Mouse (Mus musculus) lung, embryonic 16.5 days (tissue): ENCODE results near the gene Relch. TPM values are rescaled to one million over a fixed set of nuclear protein-coding genes. Genes with fewer than 3 reads are reported as not detected.

ENCODE experiments used
- ATAC-seq: fragments of 200-750 bp; cut with Nextera tagmentation; 2 replicates; pipeline ENCODE4 v1.8.0; 2017; ENCODE audit warnings: low read depth, mild to moderate bottlenecking, moderate library complexity
- H3K27ac ChIP-seq: fragments of 300-500 bp; sonication (generic); 2 replicates; pipeline ENCODE4 v1.5.1; 2014; ENCODE audit warnings: mild to moderate bottlenecking, control low read depth, low read length
- H3K27me3 ChIP-seq: fragments of 300-500 bp; sonication (generic); 2 replicates; pipeline ENCODE4 v1.6.1; 2014; ENCODE audit warnings: low read depth, low read length, mixed read lengths; ENCODE audit not compliant: control insufficient read depth, insufficient read depth
- H3K36me3 ChIP-seq: fragments of 300-500 bp; sonication (generic); 2 replicates; pipeline ENCODE4 v1.6.1; 2014; ENCODE audit warnings: low read length; ENCODE audit not compliant: control insufficient read depth, insufficient read depth
- H3K4me1 ChIP-seq: fragments of 300-500 bp; sonication (generic); replicated peaks from 2 replicates; pipeline ENCODE4 v1.6.1; 2014; ENCODE audit warnings: low read length, mixed read lengths; ENCODE audit not compliant: control insufficient read depth, insufficient read depth
- H3K4me2 ChIP-seq: fragments of 300-500 bp; sonication (generic); 2 replicates; pipeline ENCODE4 v1.6.1; 2014; ENCODE audit warnings: low read depth, low read length, control low read depth
- H3K4me3 ChIP-seq: fragments of 300-500 bp; sonication (generic); 2 replicates; pipeline ENCODE4 v1.5.1; 2014; ENCODE audit warnings: mild to moderate bottlenecking, low read length, control low read depth
- H3K9ac ChIP-seq: fragments of 300-500 bp; sonication (generic); 2 replicates; pipeline ENCODE4 v1.6.1; 2014; ENCODE audit warnings: low read length, control low read depth
- H3K9me3 ChIP-seq: fragments of 300-500 bp; sonication (generic); 2 replicates; pipeline ENCODE4 v1.6.1; 2016; ENCODE audit warnings: low read length; ENCODE audit not compliant: control insufficient read depth
- WGBS: fragments of 180-500 bp; shearing (Covaris S2); extraction: QIAGEN DNeasy Blood & Tissue Kit; methylation state at CpG from one replicate; pipeline ENCODE4 v1.1.7; 2014; 5-methylcytosine and 5-hydroxymethylcytosine counted together
- polyA plus RNA-seq: library from polyadenylated mRNA; unstranded; fragments of >200 nt; fragmentation: Nextera tagmentation; extraction: Ambion mirVana; gene quantifications from 2 replicates; pipeline ENCODE4 v1.2.1, GENCODE M21; 2015

Gene Relch
- 21.2 and 23.9 TPM in 2 replicates for polyA plus RNA-seq

DNA sequence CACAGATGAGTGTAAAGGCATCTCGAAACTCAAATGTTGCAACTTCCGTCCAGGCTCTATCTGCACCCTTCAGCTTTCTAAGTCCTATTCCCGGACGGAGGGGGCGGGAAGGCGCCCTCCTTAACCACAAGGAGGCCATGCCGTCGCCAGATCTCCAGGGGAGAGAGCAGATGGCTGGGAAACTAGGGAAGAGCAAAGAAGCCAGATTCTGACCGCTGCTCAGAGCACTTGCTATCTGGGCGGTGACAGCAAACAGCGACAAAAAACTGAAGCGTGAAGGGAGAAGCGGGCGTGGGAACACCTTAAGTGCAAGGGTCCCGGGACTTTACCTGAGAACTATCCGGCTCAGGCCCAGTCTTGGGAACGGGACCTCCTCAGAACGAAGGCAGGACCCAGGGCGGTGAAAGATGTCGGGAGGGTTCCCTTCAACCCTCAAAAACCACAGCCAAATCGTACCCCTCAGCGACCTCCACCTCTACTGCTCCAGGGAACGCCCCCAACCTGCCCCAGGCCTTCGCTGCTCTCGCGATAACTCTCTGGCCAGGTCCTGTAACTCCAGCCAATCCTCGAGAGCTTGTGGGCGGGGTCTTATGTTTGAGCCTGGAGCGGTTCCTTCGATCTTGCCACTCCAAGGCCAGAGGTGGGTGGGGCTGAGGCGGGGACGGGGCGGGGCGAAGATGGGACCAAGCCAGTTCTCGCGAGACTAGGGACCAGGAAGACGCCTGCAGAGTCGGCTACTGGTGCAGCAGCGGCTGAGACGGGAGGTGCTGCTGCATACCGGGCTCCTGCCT is at the start of gene Relch, which contains the start of gene Pign:
Gene Relch, plus strand, starts transcription at position 691 of the 791 bp plus-strand sequence.
Gene Pign, minus strand, starts transcription at position 507 of the 791 bp plus-strand sequence.
- Histone ChIP-seq H3K4me3 (peak within 1 kb of the TSS; percentile 85), H3K9ac (peak within 1 kb of the TSS; percentile 88), H3K4me2 (peak within 1 kb of the TSS; percentile 81), H3K36me3 (no peaks in the 10 kb centered on the region), H3K27ac (peak within 1 kb of the TSS; percentile 87), H3K4me1 (peaks cover 8% of the 10 kb centered on the region; the same call in 1 of the 2 replicates), H3K27me3 (no peaks in the 10 kb centered on the region), H3K9me3 (no peaks in the 10 kb centered on the region)
- WGBS: under 1% methylated on average over 41 of the region's 41 CpGs
- ATAC-seq: peak; percentile 99

DNA sequence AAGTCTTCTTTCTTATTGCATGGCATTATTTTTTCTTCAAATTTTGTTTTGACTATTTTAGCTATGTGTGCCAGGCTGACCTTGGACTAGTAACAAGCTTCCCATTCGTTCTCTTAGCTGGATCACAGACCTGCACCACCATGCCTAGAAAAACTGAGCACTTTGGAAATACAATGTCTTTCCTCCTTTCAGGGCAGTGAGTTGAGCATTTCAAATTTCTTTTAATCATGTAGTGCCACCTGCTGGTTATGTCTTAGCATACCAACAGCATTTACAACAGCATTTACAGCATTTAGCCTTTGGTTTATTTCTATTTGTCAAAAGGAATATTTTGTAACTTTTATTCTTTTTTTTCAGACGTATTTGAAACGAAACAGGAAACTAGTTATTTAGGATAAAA is 33.2 kb upstream of the Relch start:
- Histone ChIP-seq H3K4me2 (no peak overlapping the region), H3K4me1 (no peaks in the 10 kb centered on the region), H3K27ac (no peak overlapping the region), H3K4me3 (no peak overlapping the region), H3K9me3 (no peaks in the 10 kb centered on the region), H3K27me3 (no peaks in the 10 kb centered on the region), H3K9ac (no peak overlapping the region), H3K36me3 (no peaks in the 10 kb centered on the region)
- ATAC-seq: no peak
- WGBS: 23% methylated on average over 3 of the region's 3 CpGs

DNA sequence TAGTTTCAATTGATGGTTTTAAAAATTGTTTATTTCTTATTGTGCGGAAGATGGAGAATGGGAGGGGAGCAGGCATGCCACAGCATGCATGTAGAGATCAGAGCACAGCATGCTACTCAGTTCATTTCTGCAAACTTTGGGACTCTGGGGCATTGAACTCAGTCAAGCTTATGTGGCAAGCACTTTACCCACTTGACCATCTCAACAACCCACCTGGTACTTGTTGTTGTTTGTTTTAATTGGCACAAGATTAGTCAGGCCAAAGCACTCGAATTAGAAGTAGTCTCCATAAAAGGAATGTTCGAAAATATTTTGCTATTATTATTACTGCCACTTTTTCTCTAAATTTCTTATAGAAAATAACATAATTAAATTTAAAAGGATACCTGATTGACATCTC is 19.6 kb upstream of the Relch start:
- Histone ChIP-seq H3K27me3 (no peaks in the 10 kb centered on the region), H3K4me3 (no peak overlapping the region)
- ATAC-seq: no peak

DNA sequence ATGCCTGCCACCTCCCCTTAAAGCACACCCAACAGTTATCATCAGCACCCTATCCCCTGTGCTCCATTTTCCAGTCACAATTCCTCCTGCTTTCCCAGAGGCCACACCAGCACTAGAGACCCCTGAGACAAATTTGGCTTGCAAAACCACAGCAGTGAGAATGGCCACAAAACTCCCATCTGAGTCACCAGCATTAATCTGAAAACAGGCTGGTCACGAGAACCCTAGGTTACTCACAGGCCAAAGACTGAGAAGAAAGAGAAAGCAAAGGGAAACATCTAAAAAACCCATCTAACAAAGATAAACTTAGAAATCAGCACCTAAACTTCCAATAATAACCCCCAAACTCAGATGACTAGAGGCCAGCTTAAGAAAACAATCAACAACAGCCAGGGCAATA is 13.0 kb upstream of the Relch start:
- 84% methylated on average over 1 of the region's 1 CpGs for WGBS
- H3K4me1 ChIP-seq: no peaks in the 10 kb centered on the region
- H3K9me3 ChIP-seq: no peaks in the 10 kb centered on the region
- no peak overlapping the region for H3K9ac ChIP-seq
- H3K27me3 ChIP-seq: no peaks in the 10 kb centered on the region
- no peak overlapping the region for H3K4me2 ChIP-seq
- no peak for ATAC-seq
- no peak overlapping the region for H3K4me3 ChIP-seq
- peaks cover 10% of the 10 kb centered on the region; the same call in 1 of the 2 replicates for H3K36me3 ChIP-seq
- no peak overlapping the region for H3K27ac ChIP-seq

More for the DNA sequence above, 19.6 kb upstream of the Relch start:
- no peak overlapping the region for H3K27ac ChIP-seq
- H3K9me3 ChIP-seq: no peaks in the 10 kb centered on the region
- no peaks in the 10 kb centered on the region for H3K4me1 ChIP-seq
- H3K4me2 ChIP-seq: no peak overlapping the region
- WGBS: 71% methylated on average over 3 of the region's 3 CpGs
- peaks cover 4% of the 10 kb centered on the region; the same call in 1 of the 2 replicates for H3K36me3 ChIP-seq
- no peak overlapping the region for H3K9ac ChIP-seq

DNA sequence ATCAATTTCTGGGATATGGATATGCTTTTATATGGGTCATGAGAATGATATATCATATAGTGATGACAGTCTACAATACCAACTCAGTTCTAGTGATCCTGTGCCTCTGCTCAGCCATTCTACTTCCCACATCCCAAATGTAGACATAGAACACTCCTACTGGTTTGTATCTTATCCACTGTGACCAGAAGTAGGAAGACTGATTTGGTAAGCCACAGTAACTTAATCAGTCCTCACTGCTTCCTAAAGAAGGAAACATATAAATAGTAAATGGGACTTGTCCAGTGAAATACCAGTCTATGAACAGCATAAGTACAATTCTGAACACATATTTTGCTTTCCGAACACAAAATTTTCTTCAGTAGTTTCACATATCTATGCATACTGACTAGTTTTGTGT is 9.7 kb upstream of the Relch start:
- H3K36me3 ChIP-seq: peaks cover 6% of the 10 kb centered on the region; the same call in 1 of the 2 replicates
- ATAC-seq: no peak
- H3K4me1 ChIP-seq: no peaks in the 10 kb centered on the region
- no peaks in the 10 kb centered on the region for H3K27me3 ChIP-seq
- 92% methylated on average over 1 of the region's 1 CpGs for WGBS
- H3K9ac ChIP-seq: no peak overlapping the region
- no peak overlapping the region for H3K4me2 ChIP-seq
- H3K4me3 ChIP-seq: no peak overlapping the region
- H3K9me3 ChIP-seq: no peaks in the 10 kb centered on the region
- no peak overlapping the region for H3K27ac ChIP-seq

DNA sequence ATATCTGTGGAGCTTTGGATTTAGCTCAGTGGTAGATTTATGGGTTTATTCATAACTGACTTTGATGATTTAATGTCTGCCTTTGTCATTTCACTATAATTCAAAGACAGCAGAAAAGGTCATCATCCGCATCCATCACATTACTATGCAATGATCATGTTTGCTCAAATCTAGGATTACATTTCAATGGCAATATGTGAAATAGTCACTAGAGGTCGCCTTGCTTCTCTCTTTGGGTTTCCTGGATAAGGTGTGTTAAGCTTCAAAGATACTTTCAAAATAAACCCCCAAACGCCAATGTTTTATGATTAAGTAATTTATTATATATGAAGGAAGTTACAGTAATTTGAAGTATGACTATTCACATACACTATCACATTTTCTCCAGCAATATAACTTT is 3.6 kb upstream of the Relch start:
- no peak overlapping the region for H3K4me3 ChIP-seq
- H3K27ac ChIP-seq: no peak overlapping the region
- H3K9ac ChIP-seq: no peak overlapping the region
- 14% methylated on average over 3 of the region's 3 CpGs for WGBS
- H3K36me3 ChIP-seq: no peaks in the 10 kb centered on the region; the same call in 1 of the 2 replicates
- no peaks in the 10 kb centered on the region for H3K9me3 ChIP-seq
- no peaks in the 10 kb centered on the region for H3K4me1 ChIP-seq
- no peak for ATAC-seq
- H3K27me3 ChIP-seq: no peaks in the 10 kb centered on the region
- no peak overlapping the region for H3K4me2 ChIP-seq

DNA sequence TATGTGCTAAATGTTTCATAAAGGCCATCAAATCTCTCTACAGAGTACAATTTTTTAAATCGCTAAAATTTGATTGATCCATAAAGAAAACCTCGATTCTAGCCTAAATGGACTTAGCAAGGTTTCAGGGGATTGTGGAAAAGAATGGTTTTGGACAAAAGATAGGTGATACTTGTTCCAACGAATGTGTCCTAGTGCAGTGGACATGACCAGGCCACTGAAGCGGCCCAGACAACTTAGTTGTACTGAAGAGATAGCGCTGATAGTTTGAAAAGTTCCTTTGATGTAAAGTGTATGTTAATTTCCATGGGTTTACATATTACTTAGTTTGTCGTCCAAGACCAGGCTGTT is 866 bp upstream of the Relch start:
- Histone ChIP-seq H3K4me1 (peaks cover 8% of the 10 kb centered on the region; the same call in 1 of the 2 replicates), H3K27me3 (no peaks in the 10 kb centered on the region), H3K27ac (peak overlapping the region; percentile 87), H3K9me3 (no peaks in the 10 kb centered on the region), H3K9ac (peak overlapping the region; percentile 83), H3K4me3 (peak overlapping the region; percentile 85), H3K4me2 (peak overlapping the region; percentile 79), H3K36me3 (no peaks in the 10 kb centered on the region)
- no peak for ATAC-seq
- WGBS: 6% methylated on average over 6 of the region's 6 CpGs

DNA sequence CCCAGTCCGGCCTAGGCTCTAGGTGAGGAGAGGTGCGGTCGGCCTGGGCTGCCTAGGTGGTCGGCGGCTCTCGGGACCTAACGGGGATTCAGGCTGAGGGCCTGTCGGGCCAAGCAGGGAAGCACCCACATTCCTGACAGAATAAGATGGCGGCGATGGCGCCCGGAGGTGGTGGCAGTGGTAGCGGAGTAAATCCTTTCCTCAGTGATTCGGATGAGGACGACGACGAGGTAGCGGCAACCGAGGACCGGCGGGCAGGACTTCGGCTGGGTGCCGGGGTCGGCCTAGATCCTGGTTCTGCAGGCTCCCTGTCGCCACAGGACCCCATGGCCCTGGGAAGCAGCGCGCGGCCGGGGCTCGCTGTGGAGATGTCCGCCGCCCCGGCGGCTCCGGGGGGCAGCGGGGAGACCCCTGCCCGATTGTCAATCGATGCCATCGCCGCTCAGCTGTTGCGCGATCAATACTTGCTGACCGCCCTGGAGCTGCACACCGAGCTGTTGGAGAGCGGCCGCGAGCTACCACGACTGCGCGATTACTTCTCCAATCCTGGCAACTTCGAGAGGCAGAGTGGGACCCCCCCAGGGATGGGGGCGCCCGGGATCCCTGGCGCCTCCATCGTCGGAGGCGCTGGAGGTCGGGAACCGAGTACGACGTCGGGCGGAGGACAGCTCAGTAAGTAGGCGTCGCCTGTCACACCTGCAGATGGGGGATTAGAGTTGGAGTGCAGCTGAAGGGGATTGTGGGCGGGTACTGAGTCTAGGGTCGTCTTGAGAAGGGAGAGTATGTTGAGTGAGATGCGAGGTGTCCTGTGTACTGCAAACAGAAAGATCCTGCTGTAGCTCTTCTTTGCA is 526 bp downstream of the Relch start:
- no peaks in the 10 kb centered on the region for H3K36me3 ChIP-seq
- under 1% methylated on average over 65 of the region's 68 CpGs for WGBS

DNA sequence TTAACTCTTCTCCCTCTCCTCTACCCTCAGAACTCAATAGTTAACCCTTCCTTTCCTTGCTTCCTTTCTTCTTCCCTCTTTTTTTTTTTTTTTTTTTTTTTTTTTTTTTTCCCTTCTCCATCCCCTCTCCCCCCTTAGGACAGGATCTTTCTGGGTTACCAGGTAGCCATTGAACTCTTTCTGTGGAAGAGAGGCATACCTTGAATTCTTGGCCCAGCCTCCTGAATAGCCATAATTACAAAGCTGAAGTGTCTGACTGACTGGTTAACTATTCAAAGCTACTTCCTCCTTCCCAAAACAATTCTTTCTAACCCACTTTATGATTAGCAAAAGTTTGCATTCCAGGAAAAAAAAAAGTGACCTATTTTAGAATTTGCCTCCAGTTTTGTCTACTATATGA is 6.0 kb downstream of the Relch start:
- Histone ChIP-seq H3K4me1 (peaks cover 8% of the 10 kb centered on the region; the same call in 1 of the 2 replicates), H3K27me3 (no peaks in the 10 kb centered on the region), H3K36me3 (no peaks in the 10 kb centered on the region), H3K4me2 (no peak overlapping the region), H3K9me3 (no peaks in the 10 kb centered on the region), H3K4me3 (no peak overlapping the region), H3K9ac (no peak overlapping the region), H3K27ac (no peak overlapping the region)
- no peak; the same call in 1 of the 2 replicates for ATAC-seq

More for the DNA sequence above, 526 bp downstream of the Relch start:
- peaks cover 8% of the 10 kb centered on the region; the same call in 1 of the 2 replicates for H3K4me1 ChIP-seq
- H3K9me3 ChIP-seq: no peaks in the 10 kb centered on the region
- peak overlapping the region; percentile 69 for H3K27ac ChIP-seq
- peak overlapping the region; percentile 88 for H3K9ac ChIP-seq
- H3K27me3 ChIP-seq: no peaks in the 10 kb centered on the region
- peak overlapping the region; percentile 85 for H3K4me3 ChIP-seq
- peak; percentile 19; the same call in 1 of the 2 replicates for ATAC-seq
- H3K4me2 ChIP-seq: peak overlapping the region; percentile 81
